Mouse (Mus musculus) G1E-ER4 (cell line): ENCODE data around the gene Agtpbp1. TPM values are rescaled to one million over a fixed set of nuclear protein-coding genes. Genes with fewer than 3 reads are reported as not detected.

Experiments used
- GATA1 ChIP-seq: IDR thresholded peaks from one replicate; pipeline ENCODE4 v1.8.0; 2012; ENCODE audit warnings: low read length, inconsistent platforms
- polyA plus RNA-seq: library from polyadenylated mRNA; stranded (reverse); fragments of >175 nt; gene quantifications from 2 replicates; pipeline ENCODE4 v1.2.3, GENCODE M21; 2012

The Agtpbp1 gene
- polyA plus RNA-seq, 1 experiment = 6.0 TPM

DNA sequence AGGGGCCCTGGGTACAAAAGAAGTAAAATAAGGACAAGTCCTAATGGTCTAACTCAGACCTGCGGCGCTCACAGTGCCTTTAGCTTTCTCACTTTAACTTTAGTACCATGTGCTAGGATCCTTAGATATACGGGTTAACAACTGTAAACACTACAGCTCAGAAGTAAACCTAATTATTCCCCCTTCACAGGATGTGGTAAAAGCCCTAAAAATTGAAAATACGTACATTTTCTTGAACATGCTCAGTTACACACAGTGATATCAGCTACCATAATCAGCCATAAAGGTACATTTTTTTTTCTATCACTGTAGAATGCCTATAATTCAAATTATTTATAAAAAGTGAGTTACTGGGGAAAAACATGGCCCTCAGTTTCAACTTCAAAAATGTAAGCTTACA lies 67.0 kb downstream of the Agtpbp1 start:
- no peak for TF ChIP-seq GATA1

DNA sequence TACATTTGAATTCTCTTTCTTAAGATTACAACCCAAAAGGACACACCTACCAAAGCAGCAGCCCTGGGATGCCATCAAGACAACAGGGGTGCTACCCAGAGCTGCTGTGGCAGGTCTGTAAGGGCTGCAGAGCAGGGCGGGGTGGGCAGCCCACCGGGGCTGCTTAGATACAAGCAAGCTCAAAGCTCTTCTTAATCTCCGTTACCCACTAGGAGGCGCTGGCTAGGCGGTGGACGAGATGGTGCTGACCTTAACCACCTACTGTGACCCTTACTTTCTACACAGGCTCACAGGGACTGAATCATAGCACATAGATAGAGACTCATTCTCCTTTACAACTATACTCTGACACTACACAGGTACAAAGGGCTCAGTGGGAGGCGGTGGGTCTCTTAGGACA lies 70.0 kb downstream of the Agtpbp1 start:
- TF ChIP-seq GATA1 = no peak

DNA sequence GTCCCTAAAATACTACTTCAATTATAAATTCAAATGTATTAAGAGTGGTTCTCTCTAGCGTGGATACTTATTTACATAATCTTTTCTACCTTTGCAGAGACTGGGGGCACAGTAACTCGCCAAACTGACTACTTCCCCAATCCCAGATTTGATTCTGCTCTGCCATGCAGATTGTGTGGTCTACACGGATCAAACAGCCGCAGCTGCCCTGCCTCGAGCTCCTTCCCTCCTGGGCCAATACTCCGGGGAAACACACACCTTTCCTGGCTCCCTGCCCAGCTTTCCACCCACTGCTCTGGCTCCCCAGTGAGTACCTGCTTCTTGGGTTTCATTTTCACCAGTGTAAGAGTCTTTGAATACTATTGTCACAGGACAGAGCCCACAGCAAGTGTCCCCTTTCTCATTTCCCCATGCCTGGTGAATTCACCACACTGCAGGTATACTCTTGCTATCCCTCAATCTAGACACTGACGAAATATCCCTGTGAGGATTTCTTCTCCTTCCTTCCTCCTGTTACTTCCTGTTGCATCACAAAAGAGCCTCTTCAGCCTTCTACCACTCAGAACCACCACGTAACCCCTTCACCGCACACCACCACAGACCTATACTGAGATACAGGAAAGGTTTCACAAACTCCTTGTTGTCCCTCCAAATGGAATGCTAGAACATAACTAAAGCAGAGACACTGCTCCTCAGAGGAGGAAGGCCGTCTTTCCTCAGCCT lies 75.2 kb downstream of the Agtpbp1 start:
- no peak for TF ChIP-seq GATA1

DNA sequence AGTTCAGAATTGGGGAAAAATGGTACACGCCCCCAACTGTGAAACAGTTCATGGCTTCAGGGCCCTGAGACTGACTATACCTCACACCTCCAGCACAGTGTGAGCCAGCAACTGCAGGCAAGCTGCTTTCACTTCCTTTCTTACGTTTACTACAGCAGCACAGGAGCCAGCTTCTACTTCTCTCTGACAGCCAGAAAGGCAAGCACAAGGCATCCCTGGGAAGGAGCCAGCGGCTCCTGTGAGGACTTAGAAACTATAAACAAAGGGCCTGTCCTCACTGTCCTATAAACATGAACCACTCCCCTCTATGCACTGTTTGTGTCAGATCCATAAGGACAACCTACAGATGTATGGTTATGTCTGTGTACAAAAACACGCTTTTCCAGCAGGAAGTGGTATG lies 76.4 kb downstream of the Agtpbp1 start:
- TF ChIP-seq GATA1 = no peak

DNA sequence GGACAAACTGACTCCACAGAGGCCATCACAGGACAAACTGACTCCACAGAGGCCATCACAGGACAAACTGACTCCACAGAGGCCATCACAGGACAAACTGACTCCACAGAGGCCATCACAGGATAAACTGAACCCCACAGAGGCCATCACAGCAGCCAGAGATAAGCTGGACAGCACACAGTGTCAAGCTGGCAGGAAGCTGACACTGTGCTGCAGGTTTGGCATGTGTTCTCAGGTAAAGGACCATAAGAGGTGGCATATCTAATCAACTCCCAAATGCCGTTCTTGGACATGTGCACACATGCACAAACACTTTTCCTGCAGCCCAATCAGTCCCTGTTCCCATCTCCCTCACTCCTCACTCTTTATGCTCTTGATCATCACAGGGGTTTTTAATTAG lies 78.6 kb downstream of the Agtpbp1 start:
- no peak for TF ChIP-seq GATA1

DNA sequence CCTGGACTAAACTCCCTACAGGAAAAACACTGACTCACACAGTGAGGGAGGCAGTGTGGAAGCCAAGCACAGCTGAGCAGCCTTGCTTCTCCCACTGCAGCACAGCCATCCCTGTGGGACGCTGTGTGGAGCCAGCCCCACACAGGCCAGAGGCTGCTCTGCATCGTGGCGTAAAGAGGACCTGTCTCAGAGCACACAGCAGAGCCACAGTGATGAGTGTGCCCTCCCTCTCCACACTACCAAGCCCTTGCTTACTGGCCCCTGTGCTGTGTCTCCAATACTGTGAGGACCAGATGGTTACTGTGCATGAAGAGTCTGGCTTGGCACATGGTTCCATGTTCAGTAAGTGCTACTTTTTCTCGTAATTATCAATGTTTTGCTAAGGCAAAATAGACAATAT lies 79.2 kb downstream of the Agtpbp1 start:
- no peak for TF ChIP-seq GATA1

DNA sequence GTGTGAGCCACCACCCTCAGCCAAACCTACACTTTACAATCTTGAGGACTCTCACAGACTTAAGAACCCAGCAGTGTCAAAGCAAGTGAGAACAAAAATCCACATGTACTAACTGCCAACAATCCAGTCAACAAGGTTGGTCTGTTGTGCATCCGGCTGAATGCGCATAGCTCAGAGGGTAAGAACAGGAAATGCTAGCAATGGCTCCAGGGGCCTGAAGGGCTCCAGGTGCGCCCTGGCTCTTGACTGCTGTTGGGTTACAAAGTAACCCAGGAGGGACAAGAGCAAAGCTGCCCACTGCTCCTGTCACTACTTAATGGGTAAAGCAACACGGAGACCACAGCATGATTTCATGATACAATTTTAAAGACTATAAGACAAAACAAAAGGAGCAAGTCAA lies 81.4 kb downstream of the Agtpbp1 start:
- TF ChIP-seq GATA1 = no peak

DNA sequence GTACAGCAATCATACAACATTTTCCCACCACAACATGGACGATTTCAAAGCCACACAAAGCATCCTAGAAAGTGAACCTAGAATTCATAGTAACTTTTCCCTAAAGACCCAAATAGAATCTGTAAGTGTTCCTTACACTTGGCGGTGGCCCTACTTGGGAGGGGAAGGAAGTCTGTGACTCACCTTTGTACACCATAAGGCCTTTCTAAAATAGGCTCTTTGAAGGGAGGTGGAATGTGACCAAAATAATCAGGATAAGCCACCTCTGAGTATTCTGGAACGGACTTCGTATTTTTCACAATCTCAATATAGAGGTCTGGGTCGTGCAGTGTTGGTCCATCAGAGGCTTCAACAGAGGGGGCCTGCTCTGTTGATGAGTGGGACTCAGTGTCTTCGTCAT lies 85.2 kb downstream of the Agtpbp1 start:
- no peak for TF ChIP-seq GATA1

DNA sequence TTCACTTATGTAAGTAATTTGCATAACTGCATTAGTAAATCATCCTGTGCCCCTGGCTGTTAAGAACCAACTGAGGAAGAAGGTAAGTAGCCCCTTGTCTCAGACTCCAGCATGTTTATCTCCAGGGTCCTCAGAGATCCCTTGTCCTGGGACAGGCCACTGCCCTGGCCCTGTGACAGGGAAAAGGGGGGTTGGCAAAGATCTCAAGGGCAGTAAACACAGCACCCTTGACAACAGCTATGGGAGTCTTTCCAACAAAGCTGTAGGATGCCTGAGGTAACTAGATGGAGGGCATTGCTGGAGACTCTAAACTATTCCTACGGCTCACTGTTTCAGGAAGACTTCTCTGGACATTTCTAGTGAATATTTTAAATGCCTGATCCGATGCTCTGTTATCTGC lies 85.7 kb downstream of the Agtpbp1 start:
- no peak for TF ChIP-seq GATA1

DNA sequence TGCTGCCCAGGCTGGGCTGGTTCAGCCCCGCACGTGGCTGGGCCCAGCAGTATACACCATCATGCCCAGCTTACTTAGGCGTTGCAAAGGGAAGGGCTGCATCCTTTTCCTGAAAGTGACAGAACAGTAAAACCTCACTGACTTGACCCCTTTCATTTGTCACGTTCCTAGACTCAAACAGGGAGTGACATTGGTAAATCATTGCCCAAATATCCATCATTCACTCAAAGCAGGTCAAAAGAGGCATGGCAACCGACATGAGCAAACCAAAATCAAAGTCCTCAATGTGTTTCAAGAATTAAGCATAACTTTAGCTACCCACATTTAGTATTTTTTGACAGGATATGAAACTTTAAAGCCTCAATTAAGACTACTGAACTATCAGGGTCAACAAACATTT lies 86.8 kb downstream of the Agtpbp1 start:
- no peak for TF ChIP-seq GATA1

DNA sequence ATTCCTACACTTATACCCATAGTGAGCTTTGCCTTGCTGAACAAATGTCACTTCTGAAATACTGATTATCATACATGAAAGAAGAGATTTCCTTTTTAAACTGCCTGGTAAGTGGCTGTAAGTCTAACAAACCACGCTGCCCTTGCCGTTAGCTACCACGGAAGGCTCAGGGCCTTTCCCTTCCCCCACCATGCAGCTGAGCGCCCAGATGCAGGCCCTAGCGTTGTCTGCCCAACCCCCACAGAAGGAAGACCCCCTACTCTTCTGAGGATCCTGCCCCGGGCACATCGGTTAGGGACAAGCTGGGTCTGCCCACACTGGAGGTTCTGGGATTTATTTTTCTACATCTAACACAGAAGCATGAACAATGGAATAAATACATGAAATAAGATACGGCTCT lies 89.2 kb downstream of the Agtpbp1 start:
- TF ChIP-seq GATA1 = no peak

DNA sequence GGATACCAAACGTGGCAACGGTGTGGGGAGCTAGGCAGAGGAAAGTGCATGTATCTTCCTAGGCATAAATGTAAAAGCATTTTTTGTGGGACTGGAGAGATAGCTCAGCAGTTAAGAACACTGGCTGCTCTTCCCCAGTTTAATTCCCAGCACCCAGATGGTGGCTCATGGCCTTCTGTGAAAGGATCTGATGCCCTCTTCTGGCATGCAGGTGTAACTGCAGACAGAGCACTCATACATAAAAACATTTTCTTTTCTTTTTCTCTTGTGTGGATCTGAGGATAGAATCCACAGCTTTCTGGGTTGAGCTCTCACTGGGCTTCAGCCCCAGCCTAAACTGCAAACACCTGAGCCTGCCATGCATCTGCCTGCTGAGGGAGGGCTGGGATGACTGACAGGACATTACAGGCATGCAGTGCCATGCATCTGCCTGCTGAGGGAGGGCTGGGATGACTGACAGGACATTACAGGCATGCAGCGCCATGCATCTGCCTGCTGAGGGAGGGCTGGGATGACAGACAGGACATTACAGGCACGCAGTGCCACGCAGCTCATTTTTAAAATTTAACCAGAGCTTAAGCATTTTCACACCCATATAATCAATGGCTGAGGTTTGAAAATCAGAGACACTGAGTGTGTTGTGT lies 90.3 kb downstream of the Agtpbp1 start:
- no peak for TF ChIP-seq GATA1

DNA sequence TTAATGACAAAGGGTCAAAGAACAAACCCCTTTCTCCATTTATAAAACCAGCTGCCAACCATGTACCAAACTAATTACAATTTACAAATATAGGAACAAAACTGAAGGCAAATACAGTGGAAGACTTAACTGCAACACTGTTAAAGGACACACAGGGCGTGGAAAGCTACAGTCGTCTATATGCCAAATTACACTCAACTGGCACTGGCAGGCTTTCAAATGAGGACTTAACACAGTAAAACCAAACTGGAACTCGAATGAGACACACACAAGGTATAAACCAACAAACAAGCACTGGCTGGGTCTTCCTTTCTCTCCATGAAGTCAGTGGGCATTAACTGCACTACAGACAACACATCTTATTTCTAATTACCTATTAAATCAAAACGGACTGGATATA lies 94.3 kb downstream of the Agtpbp1 start:
- no peak for TF ChIP-seq GATA1

DNA sequence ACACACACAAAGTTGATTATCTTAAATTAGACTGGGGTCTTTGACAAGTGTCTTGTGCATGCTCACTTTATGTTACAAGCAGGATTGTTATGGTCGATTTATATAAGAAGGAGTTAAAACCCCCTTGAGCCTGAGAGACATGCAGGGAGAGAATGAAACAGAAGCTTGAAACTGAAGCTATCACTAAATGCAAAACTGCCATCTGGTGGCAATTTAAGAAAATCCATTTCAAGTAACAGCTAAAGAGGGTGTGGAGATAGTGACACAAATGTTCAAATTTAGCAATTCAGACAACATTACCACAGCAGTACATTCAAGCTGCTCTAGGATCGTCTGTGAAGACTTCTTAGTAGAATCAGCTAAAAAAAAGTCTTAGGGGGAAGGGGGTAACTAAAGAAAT lies 95.9 kb downstream of the Agtpbp1 start:
- TF ChIP-seq GATA1 = no peak

DNA sequence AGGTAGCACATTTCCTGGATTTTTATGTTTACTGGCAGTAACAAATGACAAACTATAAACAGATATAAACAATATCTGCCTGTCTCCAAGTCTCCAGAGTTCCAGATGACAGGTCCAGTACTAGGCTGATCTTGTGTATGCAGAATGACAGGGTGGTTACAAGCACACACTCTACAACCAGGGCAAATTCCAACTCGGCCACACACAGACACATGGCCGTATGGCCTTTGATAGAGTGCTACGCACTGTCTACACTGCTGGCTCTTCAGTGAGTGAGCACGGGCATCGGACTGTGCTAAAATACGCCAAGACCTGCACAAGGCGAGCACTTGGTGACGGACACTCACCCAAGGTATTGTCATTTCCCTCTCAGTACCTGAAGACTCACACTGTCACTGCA lies 97.7 kb downstream of the Agtpbp1 start:
- no peak for TF ChIP-seq GATA1

DNA sequence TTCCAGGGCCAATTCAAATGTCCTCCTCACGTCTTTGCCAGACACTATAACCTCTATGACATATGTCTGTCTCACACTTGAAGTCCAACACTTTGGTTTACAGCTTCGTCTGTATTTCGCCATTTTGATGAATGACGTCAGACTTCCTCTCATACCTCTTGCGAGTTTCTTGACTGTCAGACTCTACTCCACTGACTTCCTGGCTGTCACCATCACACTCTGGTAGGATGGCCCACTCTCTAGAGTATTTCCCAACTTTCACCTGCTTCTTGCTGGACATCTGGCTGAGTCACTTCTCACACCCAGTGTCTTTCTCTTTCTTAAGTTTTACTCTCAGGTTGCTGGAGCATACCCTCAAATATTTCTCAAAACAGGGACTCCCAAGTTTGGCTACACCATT lies 98.8 kb downstream of the Agtpbp1 start:
- no peak for TF ChIP-seq GATA1

DNA sequence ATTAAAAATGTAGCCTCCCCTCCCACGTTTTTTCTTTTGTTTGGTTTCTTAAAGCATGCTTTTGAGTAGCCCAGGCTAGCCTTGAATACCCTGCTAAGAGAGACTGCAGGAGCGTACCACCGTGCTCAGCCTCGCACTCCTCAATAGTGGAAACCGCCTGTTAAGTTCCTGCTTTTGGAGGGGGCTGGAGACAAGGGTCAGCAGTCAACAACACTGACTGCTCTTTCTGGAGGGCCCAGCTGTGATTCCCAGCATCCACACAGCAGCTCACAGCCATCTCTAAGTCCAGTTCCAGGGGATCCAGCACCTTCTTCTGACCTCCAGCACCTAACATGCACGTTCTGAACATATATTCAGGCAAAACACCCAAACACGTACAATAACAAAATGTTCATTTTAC lies 99.6 kb downstream of the Agtpbp1 start:
- no peak for TF ChIP-seq GATA1

DNA sequence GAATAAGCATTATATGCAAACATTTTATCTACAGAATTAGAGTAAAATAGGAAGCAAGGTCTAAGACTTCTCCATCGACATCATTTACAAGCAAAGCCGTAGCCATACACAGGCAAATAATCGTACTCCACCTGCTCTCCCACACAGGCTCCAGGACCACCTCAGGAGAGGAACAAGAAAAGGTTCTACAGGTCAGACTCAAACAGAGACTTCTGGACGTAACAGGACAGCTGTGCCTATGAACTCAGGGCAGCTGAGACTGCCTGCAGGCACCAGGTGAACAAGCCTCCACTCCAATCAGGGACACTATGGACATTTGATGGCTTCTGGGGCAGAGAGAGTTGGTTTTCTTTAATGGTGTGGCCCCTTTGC lies 103.6 kb downstream of the Agtpbp1 start:
- no peak for TF ChIP-seq GATA1
